Mouse (Mus musculus): Measurements from ENCODE around the gene Fam213a.

Fam213a gene

GRCm38 (mm10) chr14:41005716-41006115 is 7.9 kb downstream of the Fam213a start:
- DNase-seq (ENCODE audit: low read depth, low spot score) = no peak

- DNase-seq (ENCODE audit: low read depth, low spot score) = peak; percentile 19
Measured at GRCm38 (mm10) chr14:41004201-41005141, 9.1 kb downstream of the Fam213a start.

GRCm38 (mm10) chr14:41001576-41001975 is 12.0 kb downstream of the Fam213a start:
- DNase-seq (ENCODE audit: low read depth, low spot score) = no peak

- DNase-seq (ENCODE audit: low read depth, low spot score) = no peak
Measured at GRCm38 (mm10) chr14:41000801-41001200, 12.8 kb downstream of the Fam213a start.

DNA sequence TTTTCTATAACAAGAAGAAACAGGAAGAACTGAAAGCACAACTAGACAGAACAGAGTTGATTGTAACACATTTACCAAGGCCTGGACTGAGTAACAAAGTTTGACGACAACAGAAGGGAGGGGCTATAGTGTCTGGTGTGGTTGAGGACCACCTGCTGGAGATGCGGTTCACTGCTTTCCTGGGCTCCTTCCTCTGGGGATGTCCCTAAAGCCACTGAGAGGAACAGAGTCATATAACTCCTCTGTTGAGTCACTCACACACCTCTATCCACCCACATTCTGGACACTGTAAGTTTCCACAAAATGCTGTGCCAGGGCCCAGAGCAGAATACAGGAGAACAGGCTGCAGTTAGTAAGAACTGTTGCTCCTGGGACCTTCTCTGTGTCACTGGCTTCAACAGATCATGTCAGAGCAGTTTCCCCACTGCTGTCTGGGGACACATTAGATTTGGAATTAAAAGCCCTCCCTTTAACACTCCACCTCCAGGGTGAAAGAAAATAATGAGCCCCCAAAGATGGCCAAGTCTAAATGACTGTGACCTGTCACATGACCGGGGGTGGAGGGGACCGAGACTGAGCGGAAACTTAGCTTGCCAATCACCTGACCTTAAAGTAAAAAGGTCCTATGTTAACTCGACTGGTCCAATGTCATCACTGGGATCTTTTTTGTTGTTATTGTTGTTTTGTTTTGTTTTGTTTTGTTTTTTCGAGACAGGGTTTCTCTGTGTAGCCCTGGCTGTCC is 13.5 kb downstream of the Fam213a start:
- peak; percentile 35 for DNase-seq (ENCODE audit: low read depth, low spot score)

DNA sequence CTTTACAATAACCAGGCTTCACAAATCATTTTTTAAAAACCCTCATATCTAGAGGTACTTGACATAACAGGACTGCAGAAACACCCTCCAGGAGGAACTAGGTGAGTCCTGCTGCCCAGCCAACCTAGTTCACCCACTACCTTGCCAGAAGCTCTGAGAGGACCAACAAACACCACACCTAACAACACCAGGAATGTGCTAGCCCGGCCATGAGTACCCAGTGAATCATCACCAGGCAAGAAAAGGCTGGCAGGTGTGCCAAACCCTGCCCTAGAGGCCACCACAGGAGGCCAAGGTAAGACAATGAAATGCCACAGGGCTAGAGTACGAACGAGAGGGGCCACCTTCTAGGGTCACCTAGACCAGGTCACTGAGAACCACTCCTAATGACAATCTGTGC is 17.4 kb downstream of the Fam213a start:
- DNase-seq (ENCODE audit: low read depth, low spot score) = no peak

DNA sequence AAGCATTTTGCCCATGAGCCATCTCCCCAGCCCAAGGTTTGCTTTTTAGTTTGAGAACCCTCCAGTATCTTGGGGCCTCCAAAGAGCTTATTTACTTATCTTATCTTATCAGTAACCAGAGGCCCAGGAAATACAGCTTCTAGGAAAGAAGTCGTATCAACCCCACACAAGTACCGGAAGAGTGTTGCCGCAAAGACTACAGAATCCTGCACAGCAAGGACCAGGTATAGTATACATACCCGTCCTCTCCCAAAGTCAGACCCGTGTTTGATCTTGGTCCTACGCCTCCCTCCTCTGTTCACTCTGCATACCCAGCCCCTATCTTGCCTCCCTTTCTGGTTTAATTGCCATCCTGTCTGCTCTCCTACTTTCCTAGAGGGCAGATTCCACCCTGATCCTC is 21.1 kb downstream of the Fam213a start:
- DNase-seq (ENCODE audit: low read depth, low spot score) = no peak

DNA sequence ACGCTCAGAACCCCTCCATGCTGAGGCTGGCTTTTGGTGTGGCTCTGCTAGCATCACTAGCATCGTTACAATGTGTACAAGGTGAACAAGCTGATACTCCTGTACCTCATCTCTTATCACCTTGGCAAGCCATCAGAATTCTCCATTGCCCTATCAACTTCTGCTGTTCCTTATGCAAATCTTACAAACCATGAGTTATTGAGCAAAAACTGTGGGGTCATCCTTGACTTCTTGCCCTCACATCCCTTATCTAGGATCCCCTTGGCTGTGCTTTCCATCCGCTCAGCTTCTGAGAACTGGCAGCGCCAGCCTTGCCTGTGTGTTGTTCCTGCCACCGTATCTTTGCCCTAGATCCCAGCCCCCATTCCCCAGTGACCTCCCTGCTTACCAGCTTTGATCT is 24.8 kb downstream of the Fam213a start:
- no peak for DNase-seq (ENCODE audit: low read depth, low spot score)

DNA sequence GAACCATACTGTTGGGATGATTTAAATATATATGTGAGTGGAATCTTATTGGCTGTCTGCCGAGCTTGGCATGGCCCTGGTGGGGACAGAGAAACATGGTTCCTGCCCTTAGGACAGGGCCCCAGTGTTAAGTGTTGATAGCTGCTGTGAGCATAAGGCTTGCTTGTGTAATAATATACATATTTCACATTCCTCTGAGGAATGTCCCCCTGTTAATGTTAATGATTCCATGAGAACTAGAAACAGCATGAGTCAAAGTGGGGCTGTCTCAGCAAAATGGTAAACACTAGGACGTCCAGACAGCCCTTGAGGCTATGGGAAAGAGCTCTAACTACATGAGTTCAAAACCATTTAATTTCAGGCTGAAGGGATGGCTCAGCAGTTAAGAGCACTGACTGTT is 26.4 kb downstream of the Fam213a start:
- DNase-seq (ENCODE audit: low read depth, low spot score) = no peak

GRCm38 (mm10) chr14:40985635-40986034 is 28.0 kb downstream of the Fam213a start:
- DNase-seq (ENCODE audit: low read depth, low spot score) = no peak

- no peak for DNase-seq (ENCODE audit: low read depth, low spot score)
Measured at GRCm38 (mm10) chr14:40979723-40980122, 33.9 kb downstream of the Fam213a start.

DNA sequence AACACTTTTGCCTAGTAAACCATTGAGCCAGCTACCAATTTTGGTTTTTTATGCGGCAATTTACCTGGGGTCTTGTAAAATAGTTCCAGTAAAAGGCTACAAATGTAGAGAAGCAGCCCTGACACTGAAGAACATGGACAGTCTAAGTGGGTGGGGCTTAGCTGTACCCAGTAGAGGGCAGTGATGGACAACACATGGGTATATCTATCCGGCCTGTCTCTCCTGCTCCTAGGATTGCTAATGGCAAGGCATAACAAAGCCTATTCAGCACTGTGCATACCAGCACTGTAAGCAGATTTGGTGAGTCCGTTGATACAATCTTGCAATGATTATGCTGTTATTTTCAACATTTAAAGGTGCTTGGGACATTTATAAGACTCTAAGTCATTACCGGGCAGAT is 34.6 kb downstream of the Fam213a start:
- DNase-seq (ENCODE audit: low read depth, low spot score) = peak; percentile 68

DNA sequence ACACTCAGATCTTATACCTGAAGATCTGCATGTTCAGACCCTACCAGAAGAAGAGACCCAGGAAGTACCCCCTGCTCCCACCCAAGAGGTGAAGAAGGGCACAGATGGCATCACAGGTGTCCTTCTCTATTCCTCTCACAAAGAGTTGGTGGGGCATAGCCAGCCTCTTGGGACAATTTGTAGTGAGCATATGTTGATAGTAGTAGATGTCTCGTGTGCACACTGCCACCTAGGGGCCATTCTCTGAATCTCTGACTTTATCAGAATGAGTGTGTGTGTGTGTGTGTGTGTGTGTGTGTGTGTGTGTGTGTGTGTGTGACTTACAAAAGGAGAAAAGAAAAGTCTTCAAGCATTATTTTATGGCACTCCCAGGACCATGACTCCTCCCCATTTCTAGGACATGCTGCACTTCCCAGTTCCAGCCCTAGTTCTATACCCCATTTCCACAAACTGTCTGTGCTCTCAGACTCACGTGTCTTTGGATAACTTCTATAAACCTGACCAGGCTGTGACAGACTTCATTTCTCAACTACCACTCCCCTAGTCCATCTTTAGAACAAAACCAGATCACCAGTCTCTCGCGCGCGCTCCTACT is 38.4 kb downstream of the Fam213a start:
- DNase-seq (ENCODE audit: low read depth, low spot score) = peak; percentile 91

GRCm38 (mm10) chr14:40968051-40968450 is 45.5 kb downstream of the Fam213a start:
- no peak for DNase-seq (ENCODE audit: low read depth, low spot score)

DNA sequence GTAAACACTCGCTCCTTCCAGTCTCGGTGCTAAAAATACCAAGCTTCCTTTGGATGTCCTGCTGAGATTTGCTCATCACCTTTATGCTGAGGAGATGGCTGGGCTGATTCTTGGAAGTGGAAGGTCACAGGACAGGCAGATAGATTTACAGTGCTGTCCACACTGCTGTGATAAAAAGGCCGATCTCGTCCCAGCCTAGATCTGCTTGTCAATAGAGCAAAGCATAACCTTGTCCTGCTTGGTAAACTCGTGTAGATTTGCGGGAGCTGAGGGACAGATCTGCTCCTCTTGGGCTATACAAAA is 46.0 kb downstream of the Fam213a start:
- DNase-seq (ENCODE audit: low read depth, low spot score) = no peak

DNA sequence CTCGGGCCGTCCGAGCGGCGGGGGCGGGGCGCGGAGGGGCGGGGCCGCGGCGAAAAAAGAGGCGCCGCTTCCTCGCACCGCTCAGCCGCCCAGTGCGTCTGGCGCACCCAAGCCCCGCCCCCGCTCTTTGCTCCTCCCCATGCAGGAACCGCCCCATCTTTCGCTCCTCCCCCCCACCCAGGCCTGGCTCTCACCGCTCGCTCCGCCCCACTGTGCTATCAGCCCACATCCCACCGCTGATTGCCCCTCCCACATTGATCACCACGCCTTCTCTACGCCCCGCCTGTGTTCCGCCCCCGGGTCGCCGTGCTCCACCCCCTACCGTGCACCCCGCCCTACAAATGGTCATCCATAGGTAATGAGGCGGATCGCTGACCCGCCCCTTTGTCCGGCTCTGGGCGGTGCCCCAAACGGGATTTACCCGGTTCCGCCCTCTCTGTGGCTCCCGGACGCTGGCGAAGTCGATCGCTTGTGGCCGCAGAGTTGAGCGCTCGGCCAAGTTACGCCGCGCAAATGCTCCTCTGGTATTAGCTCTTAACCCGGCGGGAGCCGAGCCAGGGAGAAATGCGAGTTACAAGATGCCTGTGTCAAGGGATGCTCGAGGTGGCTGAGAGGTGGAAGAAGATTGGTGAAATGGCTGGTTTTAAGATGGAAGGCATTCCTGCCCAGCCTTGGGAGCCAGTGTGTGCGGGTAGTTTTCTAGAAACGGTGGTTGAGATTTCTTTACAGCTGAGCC is 46.6 kb downstream of the Fam213a start:
- peak; percentile 98 for DNase-seq (ENCODE audit: low read depth, low spot score)

DNA sequence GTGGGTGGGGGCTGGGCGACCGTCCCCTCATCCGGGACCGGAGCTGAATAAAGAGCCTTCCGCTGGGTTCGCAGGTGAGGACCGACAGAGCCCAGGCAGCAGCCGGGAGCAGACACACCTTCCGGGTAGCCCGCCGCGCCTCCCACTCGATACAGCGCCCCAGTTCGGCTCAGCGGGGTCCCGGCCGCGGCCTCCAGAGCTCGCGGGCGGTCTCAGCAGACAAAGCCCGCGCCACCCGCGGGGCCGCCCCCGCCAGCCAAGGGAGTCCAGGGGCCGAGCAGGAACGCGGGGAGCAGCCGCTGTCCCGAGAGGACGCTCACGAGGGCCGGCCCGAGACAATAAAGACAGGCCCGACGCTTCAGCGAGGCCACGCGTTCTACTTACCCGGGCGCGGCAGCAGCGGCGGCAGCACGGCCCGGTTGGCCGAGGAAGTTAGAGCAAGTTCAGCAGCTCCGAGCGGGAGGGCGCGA is 47.2 kb downstream of the Fam213a start, which contains the start of gene Tspan14:
TSS of gene Tspan14 (minus strand) at position 416 of the 470 bp plus-strand sequence.
- no peak for DNase-seq (ENCODE audit: low read depth, low spot score)

- DNase-seq (ENCODE audit: low read depth, low spot score) = peak; percentile 67
Measured at GRCm38 (mm10) chr14:40965507-40966356, 47.9 kb downstream of the Fam213a start.

DNA sequence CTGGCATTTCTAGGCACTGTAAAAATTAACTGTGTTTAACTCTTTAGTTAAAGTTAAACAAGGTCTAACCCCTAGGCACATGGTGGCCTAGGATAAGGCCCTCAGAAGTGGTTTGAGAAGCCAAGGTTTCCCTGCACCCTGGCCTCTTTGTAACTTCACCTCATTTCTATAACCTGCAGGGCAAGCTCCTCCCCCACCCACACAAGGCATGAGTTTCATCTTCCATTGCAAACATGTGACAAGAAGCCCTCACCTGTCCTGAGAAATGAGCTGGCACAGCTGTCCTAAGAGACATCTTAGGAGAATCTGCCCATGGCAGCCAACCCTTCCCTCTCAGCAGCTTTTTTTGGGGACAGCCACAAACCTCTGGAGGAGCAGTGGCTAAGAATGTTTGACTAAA is 48.7 kb downstream of the Fam213a start:
- DNase-seq (ENCODE audit: low read depth, low spot score) = no peak

DNA sequence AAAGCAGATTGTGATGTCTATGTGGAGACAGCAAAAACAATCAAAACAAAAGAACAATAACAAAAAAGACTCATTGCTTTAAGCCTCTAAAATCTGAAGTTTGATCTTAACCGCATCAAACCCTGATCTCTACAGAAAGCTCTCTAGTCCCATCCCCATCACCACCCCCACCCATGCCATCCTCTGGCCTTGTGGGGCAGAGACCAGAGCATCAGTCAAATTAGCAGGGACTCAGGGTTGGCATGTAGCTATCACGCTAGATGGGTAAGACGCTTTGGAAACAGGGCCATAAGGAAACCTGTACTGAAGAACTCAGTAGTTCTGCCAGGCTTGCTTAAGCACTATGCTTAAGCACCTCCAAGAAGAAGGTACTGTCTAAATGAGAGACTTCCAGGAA is 49.4 kb downstream of the Fam213a start:
- DNase-seq (ENCODE audit: low read depth, low spot score) = no peak
